Mouse (Mus musculus) bone marrow, adult 2 months (tissue): ENCODE measurements around the gene Ddi2. TPM values are rescaled to one million over a fixed set of nuclear protein-coding genes. Genes with fewer than 3 reads are reported as not detected.

ENCODE experiments used
- H3K27ac ChIP-seq: fragments of 200-500 bp; 2 replicates; pipeline ENCODE4 v1.5.1; 2012; ENCODE audit warnings: low read depth, mild to moderate bottlenecking, control low read depth, inconsistent platforms, low read length; ENCODE audit not compliant: control insufficient read depth, poor library complexity, insufficient read depth
- H3K4me1 ChIP-seq: fragments of 200-500 bp; 2 replicates; pipeline ENCODE4 v1.6.1; 2011; ENCODE audit warnings: low read length; ENCODE audit not compliant: control insufficient read depth, insufficient read depth
- H3K4me3 ChIP-seq: fragments of 200-500 bp; replicated peaks from 2 replicates; pipeline ENCODE3; 2011; ENCODE audit warnings: mild to moderate bottlenecking, low read depth, low read length, control low read depth; ENCODE audit not compliant: control insufficient read depth
- CTCF ChIP-seq: fragments of 200-500 bp; IDR thresholded peaks from 2 replicates; pipeline ENCODE4 v1.5.1; 2011; ENCODE audit warnings: low read length, control low read depth; ENCODE audit not compliant: control insufficient read depth, insufficient read depth
- POLR2A ChIP-seq: fragments of 200-500 bp; IDR thresholded peaks from 2 replicates; pipeline ENCODE4 v1.6.1; 2011; ENCODE audit warnings: low read depth, mild to moderate bottlenecking, control low read depth, low read length, borderline replicate concordance; ENCODE audit not compliant: control insufficient read depth
- WGBS: fragments of 180-500 bp; shearing (Covaris S2); methylation state at CpG from one replicate; pipeline ENCODE4 v1.1.7; 2018; 5-methylcytosine and 5-hydroxymethylcytosine counted together
- polyA plus RNA-seq: library from polyadenylated mRNA; stranded (reverse); fragments of >200 nt; gene quantifications from 2 replicates; pipeline ENCODE4 v1.2.4, GENCODE M21; 2011; ENCODE audit warnings: low replicate concordance; ENCODE audit not compliant: missing spikeins, insufficient read depth, insufficient read length

The Ddi2 gene
- polyA plus RNA-seq, 1 experiment: 20.4 TPM

DNA sequence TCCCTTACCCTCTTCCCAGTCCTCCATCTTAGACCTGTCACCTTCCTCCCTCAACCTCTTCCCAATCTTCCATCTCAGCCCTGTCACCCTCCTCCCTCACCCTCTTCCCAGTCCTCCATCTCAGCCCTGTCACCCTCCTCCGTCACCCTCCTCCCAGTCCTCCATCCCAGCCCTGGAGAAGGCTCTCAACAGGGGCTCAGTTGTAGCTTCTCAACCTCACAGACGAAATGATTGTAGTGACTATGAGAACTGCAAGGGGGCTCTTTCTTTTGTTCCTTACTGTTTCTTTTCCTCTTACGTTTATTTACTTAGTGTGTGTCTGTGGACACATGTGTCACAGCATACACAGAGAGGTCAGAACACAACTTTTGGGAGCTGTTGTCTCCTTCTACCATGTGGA, 27.6 kb upstream of the Ddi2 start:
- 67% methylated on average over 3 of the region's 3 CpGs for WGBS
- Histone ChIP-seq H3K4me1 (no peaks in the 10 kb centered on the region; the same call in 1 of the 2 replicates), H3K4me3 (no peak overlapping the region), H3K27ac (peak overlapping the region; percentile 88)
- TF ChIP-seq POLR2A (no peak), CTCF (no peak)

DNA sequence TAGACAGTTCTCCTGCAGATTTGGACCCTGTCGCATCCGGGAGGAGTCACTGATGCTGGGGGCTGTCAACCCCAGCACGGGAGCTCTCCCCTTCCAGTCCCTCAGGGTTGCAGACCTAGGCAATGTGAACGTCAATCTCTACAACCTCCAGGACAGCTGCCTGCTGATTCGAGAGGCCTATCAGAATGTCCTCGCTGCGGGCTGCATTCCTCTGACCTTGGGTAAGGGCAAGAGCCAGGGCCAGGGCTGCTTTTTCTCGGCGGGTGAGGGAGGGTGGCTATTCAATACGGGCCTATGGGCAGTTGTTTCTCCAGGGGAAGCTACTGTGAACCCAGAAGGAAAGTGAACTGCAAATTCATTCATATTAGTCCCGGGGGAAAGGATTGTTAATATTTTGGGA, 26.3 kb upstream of the Ddi2 start:
- no peaks in the 10 kb centered on the region; the same call in 1 of the 2 replicates for H3K4me1 ChIP-seq
- H3K4me3 ChIP-seq: no peak overlapping the region
- WGBS: 83% methylated on average over 11 of the region's 11 CpGs
- TF ChIP-seq CTCF: no peak
- TF ChIP-seq POLR2A: no peak
- no peak overlapping the region for H3K27ac ChIP-seq

DNA sequence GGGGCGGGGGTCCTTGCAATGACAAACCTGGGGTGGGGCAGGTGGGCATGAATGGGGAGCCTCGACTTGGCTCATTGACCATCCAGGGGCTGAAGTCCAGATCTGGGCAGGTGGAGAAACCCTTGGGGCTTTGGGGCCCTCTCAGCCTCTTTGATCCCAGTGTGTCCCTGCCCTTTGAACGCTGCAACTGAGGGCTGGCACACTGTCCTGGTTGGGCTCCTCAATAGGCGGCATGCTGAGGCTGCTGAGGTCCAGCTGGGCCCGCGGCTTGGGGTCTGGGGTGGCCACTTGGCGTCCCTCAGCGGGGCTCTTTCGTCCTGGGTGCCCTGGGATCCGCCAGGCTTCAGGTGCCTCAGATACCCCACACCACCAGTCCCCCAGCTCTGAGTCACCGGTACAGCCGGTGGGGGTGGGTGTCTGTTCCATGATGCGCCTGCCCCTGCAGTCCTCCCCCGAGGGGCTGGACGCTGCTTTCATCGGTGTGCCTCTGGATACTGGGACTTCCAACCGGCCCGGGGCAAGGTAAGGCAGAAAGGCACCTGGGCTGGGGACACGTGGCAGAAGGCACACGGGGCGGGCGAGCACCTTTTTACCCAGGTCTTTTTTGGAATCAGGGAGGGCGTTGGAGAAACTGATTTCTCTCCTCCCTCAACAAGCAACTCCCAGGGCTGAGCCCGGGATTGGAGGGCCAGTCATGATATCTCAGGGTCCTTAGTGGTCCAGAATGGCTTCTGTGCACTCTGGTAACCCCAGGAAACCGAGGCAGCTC, 23.5 kb upstream of the Ddi2 start, which contains the start of gene Agmat:
Gene Agmat, plus strand, starts transcription at position 95 of the 769 bp plus-strand sequence.
- WGBS: 53% methylated on average over 25 of the region's 25 CpGs
- H3K27ac ChIP-seq: no peak within 1 kb of the TSS
- no peak within 1 kb of the TSS for H3K4me3 ChIP-seq
- H3K4me1 ChIP-seq: no peaks in the 10 kb centered on the region; the same call in 1 of the 2 replicates
- no peak for TF ChIP-seq CTCF
- no peak for TF ChIP-seq POLR2A

GRCm38 (mm10) chr4:141742381-141742780, 19.2 kb upstream of the Ddi2 start:
- no peak overlapping the region for H3K27ac ChIP-seq
- H3K4me3 ChIP-seq: no peak overlapping the region
- TF ChIP-seq CTCF: no peak
- no peak for TF ChIP-seq POLR2A
- 88% methylated on average over 4 of the region's 4 CpGs for WGBS
- H3K4me1 ChIP-seq: no peaks in the 10 kb centered on the region

DNA sequence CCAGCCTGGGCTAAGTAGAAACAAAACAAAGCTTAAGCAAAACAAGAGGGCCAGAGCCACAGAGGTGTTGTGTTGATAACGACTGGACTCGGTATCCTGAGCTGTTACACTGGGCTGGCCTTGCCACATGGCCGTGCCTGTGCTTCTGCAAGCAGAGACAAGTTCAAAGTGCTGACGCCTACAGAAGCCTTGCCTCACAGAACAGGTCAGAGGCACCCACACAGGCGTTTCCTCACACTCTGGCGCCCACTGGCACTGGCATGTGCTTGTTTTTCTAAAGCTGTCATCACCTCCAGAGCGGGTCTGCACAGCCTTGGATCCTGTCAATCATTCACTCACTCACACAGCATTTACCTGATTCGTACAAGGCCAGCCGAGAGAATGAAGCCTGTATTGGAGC, 18.6 kb upstream of the Ddi2 start:
- H3K4me1 ChIP-seq: no peaks in the 10 kb centered on the region
- TF ChIP-seq POLR2A (no peak), CTCF (no peak)
- no peak overlapping the region for H3K4me3 ChIP-seq
- whole genome bisulfite sequencing: 72% methylated on average over 9 of the region's 9 CpGs
- no peak overlapping the region for H3K27ac ChIP-seq

DNA sequence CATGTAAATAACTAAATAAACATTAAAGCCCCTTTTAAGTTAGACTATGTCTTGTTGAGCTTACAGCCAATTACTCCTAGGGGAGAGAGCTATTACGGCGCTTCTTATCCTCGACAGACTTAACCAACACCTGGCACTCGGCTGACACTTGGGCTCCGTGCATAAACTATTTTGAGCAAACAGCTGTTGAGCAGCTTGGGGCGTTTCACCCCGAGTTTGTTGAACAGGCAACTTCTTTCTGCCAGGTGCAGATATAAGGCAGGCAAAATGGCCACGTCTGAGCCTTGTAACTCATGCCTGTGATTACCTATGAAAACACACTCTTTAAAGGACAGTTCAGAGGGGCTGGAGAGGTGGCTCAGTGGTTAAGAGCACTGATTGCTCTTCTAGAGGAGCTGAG, 14.8 kb upstream of the Ddi2 start:
- Histone ChIP-seq H3K27ac (no peak overlapping the region), H3K4me3 (no peak overlapping the region), H3K4me1 (no peaks in the 10 kb centered on the region; the same call in 1 of the 2 replicates)
- 68% methylated on average over 8 of the region's 8 CpGs for WGBS
- TF ChIP-seq CTCF: no peak
- no peak for TF ChIP-seq POLR2A

DNA sequence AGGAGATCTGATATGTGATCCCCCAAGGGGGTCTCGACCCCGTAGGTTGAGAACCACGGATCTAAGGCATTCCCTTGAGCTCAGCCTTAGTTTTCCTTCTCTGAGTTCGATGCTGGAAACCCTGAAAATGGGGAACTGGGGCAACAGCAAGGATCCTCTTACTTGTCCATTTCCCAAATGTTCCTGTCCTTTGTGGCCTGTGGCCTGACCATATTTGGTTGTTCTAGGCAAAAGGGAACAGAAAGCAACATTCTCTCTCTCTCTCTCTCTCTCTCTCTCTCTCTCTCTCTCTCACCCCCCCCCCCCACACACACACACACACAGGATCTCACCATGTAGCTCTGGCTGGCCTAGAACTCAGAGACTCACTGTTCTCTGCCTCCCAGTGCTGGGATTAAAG, 13.6 kb upstream of the Ddi2 start:
- no peaks in the 10 kb centered on the region; the same call in 1 of the 2 replicates for H3K4me1 ChIP-seq
- no peak overlapping the region for H3K4me3 ChIP-seq
- H3K27ac ChIP-seq: no peak overlapping the region; the same call in 1 of the 2 replicates
- WGBS: 44% methylated on average over 4 of the region's 4 CpGs
- TF ChIP-seq POLR2A: no peak
- TF ChIP-seq CTCF: no peak

DNA sequence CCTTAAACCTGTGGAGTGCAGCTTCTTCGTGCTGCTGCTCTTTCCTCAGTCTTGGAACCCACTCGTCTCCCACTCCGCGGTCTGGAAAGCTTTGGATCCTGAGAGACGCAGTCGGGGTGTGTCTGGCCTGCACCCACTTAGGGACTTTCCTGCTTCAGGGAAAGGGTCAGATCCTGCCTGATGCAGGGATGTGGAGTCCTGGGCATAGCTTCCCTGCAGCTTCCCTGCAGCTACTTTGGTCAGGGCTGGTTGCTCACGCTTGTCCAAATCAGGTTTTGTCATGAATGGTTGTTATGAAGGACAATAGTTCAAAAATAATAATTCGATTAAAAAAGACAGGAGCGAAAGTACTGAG, 12.0 kb upstream of the Ddi2 start:
- no peaks in the 10 kb centered on the region; the same call in 1 of the 2 replicates for H3K4me1 ChIP-seq
- no peak overlapping the region for H3K27ac ChIP-seq
- H3K4me3 ChIP-seq: peak overlapping the region; percentile 9
- no peak for TF ChIP-seq CTCF
- no peak for TF ChIP-seq POLR2A
- WGBS: 39% methylated on average over 9 of the region's 9 CpGs
